In the genomic region with DNA sequence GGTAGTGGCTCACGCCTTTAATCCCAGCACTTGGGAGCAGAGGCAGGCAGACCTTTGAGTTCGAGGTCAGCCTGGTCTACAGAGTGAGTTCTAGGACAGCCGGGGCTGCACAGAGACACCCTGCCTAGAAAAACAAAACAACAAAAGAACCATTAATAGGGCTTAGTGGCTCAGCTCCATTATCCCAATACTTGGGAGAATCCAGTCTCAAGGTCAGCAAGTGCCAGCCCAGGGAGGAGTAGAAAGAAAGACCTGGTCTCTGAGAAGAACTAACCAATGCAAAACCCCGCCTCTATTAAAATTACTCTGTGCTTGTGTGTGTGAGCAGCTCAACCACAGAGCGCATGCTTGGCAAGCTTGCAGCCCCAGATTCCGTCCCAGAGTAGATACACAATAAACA, we compare ENCODE assay signal across 16 mouse cellular contexts. TPM values are rescaled to one million over a fixed set of nuclear protein-coding genes. Genes with fewer than 3 reads are reported as not detected.
"Had no signal": no experiment of that assay in that cellular context is flagged by ENCODE, and none has a peak within 500 bp of the region (broad histone marks: within the 10 kb centered on the region; RNA-seq: fewer than 3 reads in every experiment).

No protein-coding gene starts in this region.

- DNase-seq: lung, adult 18-20 months; lung, embryonic 14.5 days; lung, postnatal 10 days; lung, postnatal 36 days; right cerebral cortex, postnatal 14 days; thymus, adult 18-20 months; thymus, postnatal 14 days; thymus, postnatal 4 days had no signal

- H3K4me1 ChIP-seq: midbrain, embryonic 13.5 days; midbrain, embryonic 15.5 days; neural tube, embryonic 12.5 days; stomach, embryonic 15.5 days had no signal

- H3K27ac ChIP-seq: macrophage; midbrain, embryonic 13.5 days; midbrain, embryonic 15.5 days; neural tube, embryonic 12.5 days; stomach, embryonic 15.5 days; stomach, postnatal 0 days had no signal

- H3K27me3 ChIP-seq: megakaryocyte, embryonic 14.5 days; midbrain, embryonic 13.5 days; midbrain, embryonic 15.5 days; stomach, embryonic 15.5 days had no signal

- H3K9me3 ChIP-seq: midbrain, embryonic 13.5 days; midbrain, embryonic 15.5 days; neural tube, embryonic 12.5 days; stomach, embryonic 15.5 days had no signal

- H3K4me3 ChIP-seq: megakaryocyte, embryonic 14.5 days; midbrain, embryonic 13.5 days; midbrain, embryonic 15.5 days; neural tube, embryonic 12.5 days; stomach, embryonic 15.5 days had no signal

- H3K36me3 ChIP-seq: midbrain, embryonic 13.5 days; midbrain, embryonic 15.5 days; neural tube, embryonic 12.5 days; stomach, embryonic 15.5 days had no signal

- H3K9ac ChIP-seq: lung, embryonic 14.5 days; midbrain, embryonic 13.5 days; midbrain, embryonic 15.5 days; neural tube, embryonic 12.5 days; stomach, embryonic 15.5 days had no signal

- H3K4me2 ChIP-seq: lung, embryonic 14.5 days; midbrain, embryonic 11.5 days; midbrain, embryonic 13.5 days; midbrain, embryonic 15.5 days; neural tube, embryonic 12.5 days; stomach, embryonic 15.5 days had no signal

RNA-seq across cellular contexts. Expression of gene Nmb, which starts 57.9 kb away (rescaled TPM):
- polyA plus RNA-seq: macrophage had no signal
